Mouse (Mus musculus): ENCODE measurements around the gene Amd1. TPM values are rescaled to one million over a fixed set of nuclear protein-coding genes. Genes with fewer than 3 reads are reported as not detected.

The Amd1 gene
- polyA plus RNA-seq, 3 experiments from 2014 or later: 49.4 to 80.0 (median 63.0) TPM

- ATAC-seq: peak; percentile 19
These were observed 558 bp downstream of the Amd1 start for GRCm38 (mm10) chr10:40301181-40302075.

GRCm38 (mm10) chr10:40300648-40301171 is 1.3 kb downstream of the Amd1 start:
- peak; percentile 19 for ATAC-seq

GRCm38 (mm10) chr10:40292640-40293039 is 9.3 kb downstream of the Amd1 start:
- no peak for ATAC-seq

- peak; percentile 75 for ATAC-seq
These were observed 15.2 kb downstream of the Amd1 start for GRCm38 (mm10) chr10:40286767-40287166.

GRCm38 (mm10) chr10:40285571-40285970 is 16.4 kb downstream of the Amd1 start:
- no peak for ATAC-seq

GRCm38 (mm10) chr10:40284997-40285396 is 17.0 kb downstream of the Amd1 start:
- no peak for ATAC-seq

- no peak for ATAC-seq
These were observed 17.7 kb downstream of the Amd1 start for GRCm38 (mm10) chr10:40284179-40284831.

- no peak for ATAC-seq
These were observed 18.4 kb downstream of the Amd1 start for GRCm38 (mm10) chr10:40283636-40284035.

GRCm38 (mm10) chr10:40281565-40281964 is 20.4 kb downstream of the Amd1 start:
- no peak for ATAC-seq

- no peak for ATAC-seq
These were observed 23.7 kb downstream of the Amd1 start for GRCm38 (mm10) chr10:40278317-40278716.

- ATAC-seq: no peak
These were observed 26.0 kb downstream of the Amd1 start for GRCm38 (mm10) chr10:40275991-40276390.

GRCm38 (mm10) chr10:40273938-40274337 is 28.0 kb downstream of the Amd1 start:
- ATAC-seq: no peak

GRCm38 (mm10) chr10:40271216-40271615 is 30.8 kb downstream of the Amd1 start:
- no peak for ATAC-seq

- no peak for ATAC-seq
These were observed 37.1 kb downstream of the Amd1 start for GRCm38 (mm10) chr10:40264920-40265319.

GRCm38 (mm10) chr10:40263691-40264090 is 38.3 kb downstream of the Amd1 start:
- ATAC-seq: no peak

GRCm38 (mm10) chr10:40262200-40262599 is 39.8 kb downstream of the Amd1 start:
- ATAC-seq: no peak

- no peak for ATAC-seq
These were observed 41.7 kb downstream of the Amd1 start for GRCm38 (mm10) chr10:40260305-40260704.

- ATAC-seq: no peak
These were observed 42.4 kb downstream of the Amd1 start for GRCm38 (mm10) chr10:40259542-40259941.

GRCm38 (mm10) chr10:40258976-40259375 is 43.0 kb downstream of the Amd1 start:
- peak; percentile 12 for ATAC-seq

- peak; percentile 64 for ATAC-seq
These were observed 43.5 kb downstream of the Amd1 start for GRCm38 (mm10) chr10:40258401-40258966.

- ATAC-seq: peak; percentile 80
These were observed 44.4 kb downstream of the Amd1 start, which contains the start of gene Gtf3c6 for GRCm38 (mm10) chr10:40257414-40258255. Gene Gtf3c6, minus strand, starts transcription at chr10:40258108.

- ATAC-seq: no peak
These were observed 45.3 kb downstream of the Amd1 start for GRCm38 (mm10) chr10:40256716-40257115.
